Mouse (Mus musculus) embryonic fibroblast, embryonic 13.5 days (primary cell): ENCODE measurements at regions not wholly inside any gene's neighbourhood (a gene's known extent, or its start where the extent isn't known, plus 50 kb on each side); places are given as distances from the start of the nearest gene placed in this dataset.

Experiments
- CTCF ChIP-seq: IDR thresholded peaks from 2 replicates; pipeline ENCODE4 v1.5.1; 2011; ENCODE audit warnings: mild to moderate bottlenecking, control low read depth, low read length, moderate library complexity, borderline replicate concordance; ENCODE audit not compliant: insufficient read depth
- POLR2A ChIP-seq: IDR thresholded peaks from 2 replicates; pipeline ENCODE4 v1.6.1; 2011; ENCODE audit warnings: low read depth, mild to moderate bottlenecking, control low read depth, low read length, moderate library complexity

GRCm38 (mm10) chr15:90351898-90352297 lies 127.8 kb downstream of the Alg10b start:
- TF ChIP-seq CTCF (no peak), POLR2A (no peak)
